Mouse (Mus musculus): ENCODE results near the gene Hsd17b1. TPM values are rescaled to one million over a fixed set of nuclear protein-coding genes. Genes with fewer than 3 reads are reported as not detected.

Gene Hsd17b1
- polyA plus RNA-seq, 1 experiment from 2014 or later: 0.26 TPM

- 93% methylated on average over 4 of the region's 4 CpGs for WGBS
Observed at GRCm38 (mm10) chr11:101045826-101046225, 32.4 kb upstream of the Hsd17b1 start.

GRCm38 (mm10) chr11:101046440-101046839, 31.8 kb upstream of the Hsd17b1 start:
- no peak overlapping the region for H3K4me3 ChIP-seq (ENCODE audit: low read length)
- peaks cover 54% of the 10 kb centered on the region for H3K36me3 ChIP-seq (ENCODE audit: control insufficient read depth, insufficient read depth, low read length)
- no peaks in the 10 kb centered on the region for H3K4me1 ChIP-seq (ENCODE audit: control insufficient read depth, insufficient read depth, low read depth, low read length)
- H3K27ac ChIP-seq (ENCODE audit: low read depth, low read length): no peak overlapping the region
- H3K9me3 ChIP-seq (ENCODE audit: control insufficient read depth, low read length): no peaks in the 10 kb centered on the region
- no peaks in the 10 kb centered on the region for H3K27me3 ChIP-seq (replicated peaks; ENCODE audit: control insufficient read depth, insufficient read depth, low read length)
- ATAC-seq: no peak
- no peak overlapping the region for H3K4me2 ChIP-seq (ENCODE audit: low read length)
- no peak overlapping the region for H3K9ac ChIP-seq (ENCODE audit: low read depth, low read length)
- WGBS: 73% methylated on average over 9 of the region's 9 CpGs

More at GRCm38 (mm10) chr11:101045826-101046225, 32.4 kb upstream of the Hsd17b1 start:
- H3K4me1 ChIP-seq (ENCODE audit: control insufficient read depth, insufficient read depth, low read depth, low read length): no peaks in the 10 kb centered on the region
- no peaks in the 10 kb centered on the region for H3K27me3 ChIP-seq (replicated peaks; ENCODE audit: control insufficient read depth, insufficient read depth, low read length)
- H3K36me3 ChIP-seq (ENCODE audit: control insufficient read depth, insufficient read depth, low read length): peaks cover 54% of the 10 kb centered on the region
- H3K9me3 ChIP-seq (ENCODE audit: control insufficient read depth, low read length): no peaks in the 10 kb centered on the region
- no peak overlapping the region for H3K4me3 ChIP-seq (ENCODE audit: low read length)
- no peak overlapping the region for H3K4me2 ChIP-seq (ENCODE audit: low read length)
- no peak for ATAC-seq
- H3K9ac ChIP-seq (ENCODE audit: low read depth, low read length): no peak overlapping the region
- H3K27ac ChIP-seq (ENCODE audit: low read depth, low read length): no peak overlapping the region

- H3K36me3 ChIP-seq (ENCODE audit: control insufficient read depth, insufficient read depth, low read length): peaks cover 52% of the 10 kb centered on the region
- 84% methylated on average over 3 of the region's 3 CpGs for WGBS
- H3K27me3 ChIP-seq (replicated peaks; ENCODE audit: control insufficient read depth, insufficient read depth, low read length): no peaks in the 10 kb centered on the region
- H3K9me3 ChIP-seq (ENCODE audit: control insufficient read depth, low read length): no peaks in the 10 kb centered on the region
- no peak overlapping the region for H3K4me2 ChIP-seq (ENCODE audit: low read length)
- no peak for ATAC-seq
- no peak overlapping the region for H3K4me3 ChIP-seq (ENCODE audit: low read length)
- no peak overlapping the region for H3K27ac ChIP-seq (ENCODE audit: low read depth, low read length)
- H3K9ac ChIP-seq (ENCODE audit: low read depth, low read length): no peak overlapping the region
- H3K4me1 ChIP-seq (ENCODE audit: control insufficient read depth, insufficient read depth, low read depth, low read length): no peaks in the 10 kb centered on the region
Observed at GRCm38 (mm10) chr11:101047502-101047901, 30.7 kb upstream of the Hsd17b1 start.

- Histone ChIP-seq H3K4me1 (ENCODE audit: control insufficient read depth, insufficient read depth, low read depth, low read length) (no peaks in the 10 kb centered on the region), H3K9ac (ENCODE audit: low read depth, low read length) (no peak overlapping the region)
- no peak for ATAC-seq
Observed at GRCm38 (mm10) chr11:101050359-101050758, 27.9 kb upstream of the Hsd17b1 start.

GRCm38 (mm10) chr11:101051051-101051493, 27.1 kb upstream of the Hsd17b1 start:
- Histone ChIP-seq H3K36me3 (ENCODE audit: control insufficient read depth, insufficient read depth, low read length) (peaks cover 46% of the 10 kb centered on the region), H3K9ac (ENCODE audit: low read depth, low read length) (no peak overlapping the region), H3K4me3 (ENCODE audit: low read length) (no peak overlapping the region), H3K27ac (ENCODE audit: low read depth, low read length) (no peak overlapping the region), H3K4me1 (ENCODE audit: control insufficient read depth, insufficient read depth, low read depth, low read length) (no peaks in the 10 kb centered on the region), H3K9me3 (ENCODE audit: control insufficient read depth, low read length) (no peaks in the 10 kb centered on the region), H3K4me2 (ENCODE audit: low read length) (no peak overlapping the region), H3K27me3 (replicated peaks; ENCODE audit: control insufficient read depth, insufficient read depth, low read length) (no peaks in the 10 kb centered on the region)
- no peak for ATAC-seq
- WGBS: 77% methylated on average over 6 of the region's 6 CpGs

More at GRCm38 (mm10) chr11:101050359-101050758, 27.9 kb upstream of the Hsd17b1 start:
- Histone ChIP-seq H3K36me3 (ENCODE audit: control insufficient read depth, insufficient read depth, low read length) (peaks cover 46% of the 10 kb centered on the region), H3K27me3 (replicated peaks; ENCODE audit: control insufficient read depth, insufficient read depth, low read length) (no peaks in the 10 kb centered on the region), H3K27ac (ENCODE audit: low read depth, low read length) (no peak overlapping the region), H3K4me3 (ENCODE audit: low read length) (no peak overlapping the region), H3K9me3 (ENCODE audit: control insufficient read depth, low read length) (no peaks in the 10 kb centered on the region), H3K4me2 (ENCODE audit: low read length) (no peak overlapping the region)
- 89% methylated on average over 9 of the region's 9 CpGs for WGBS

DNA sequence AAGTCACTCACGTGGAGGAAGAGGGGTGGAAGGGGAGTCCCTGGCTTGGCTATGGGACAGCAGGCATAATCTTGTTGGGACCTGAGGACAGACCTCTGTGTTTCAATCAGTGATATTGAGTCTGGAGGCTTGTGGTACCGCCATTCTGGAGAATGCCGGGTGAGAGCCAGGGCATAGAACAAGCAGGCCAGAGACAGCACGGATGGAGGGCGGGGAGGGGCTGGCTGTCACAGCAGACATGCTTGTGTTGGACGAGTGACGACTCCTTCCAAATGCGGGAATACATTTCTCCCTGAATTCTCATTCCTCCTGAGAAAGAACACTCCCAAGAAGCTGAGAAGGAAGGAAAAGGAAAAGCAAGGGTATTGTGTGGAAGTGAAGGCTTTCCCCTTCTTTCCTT, 26.6 kb upstream of the Hsd17b1 start:
- ATAC-seq: no peak
- no peaks in the 10 kb centered on the region for H3K4me1 ChIP-seq (ENCODE audit: control insufficient read depth, insufficient read depth, low read depth, low read length)
- H3K4me2 ChIP-seq (ENCODE audit: low read length): no peak overlapping the region
- no peaks in the 10 kb centered on the region for H3K27me3 ChIP-seq (replicated peaks; ENCODE audit: control insufficient read depth, insufficient read depth, low read length)
- WGBS: 83% methylated on average over 8 of the region's 8 CpGs
- no peak overlapping the region for H3K27ac ChIP-seq (ENCODE audit: low read depth, low read length)
- no peaks in the 10 kb centered on the region for H3K9me3 ChIP-seq (ENCODE audit: control insufficient read depth, low read length)
- no peak overlapping the region for H3K4me3 ChIP-seq (ENCODE audit: low read length)
- H3K9ac ChIP-seq (ENCODE audit: low read depth, low read length): no peak overlapping the region
- peaks cover 44% of the 10 kb centered on the region for H3K36me3 ChIP-seq (ENCODE audit: control insufficient read depth, insufficient read depth, low read length)

DNA sequence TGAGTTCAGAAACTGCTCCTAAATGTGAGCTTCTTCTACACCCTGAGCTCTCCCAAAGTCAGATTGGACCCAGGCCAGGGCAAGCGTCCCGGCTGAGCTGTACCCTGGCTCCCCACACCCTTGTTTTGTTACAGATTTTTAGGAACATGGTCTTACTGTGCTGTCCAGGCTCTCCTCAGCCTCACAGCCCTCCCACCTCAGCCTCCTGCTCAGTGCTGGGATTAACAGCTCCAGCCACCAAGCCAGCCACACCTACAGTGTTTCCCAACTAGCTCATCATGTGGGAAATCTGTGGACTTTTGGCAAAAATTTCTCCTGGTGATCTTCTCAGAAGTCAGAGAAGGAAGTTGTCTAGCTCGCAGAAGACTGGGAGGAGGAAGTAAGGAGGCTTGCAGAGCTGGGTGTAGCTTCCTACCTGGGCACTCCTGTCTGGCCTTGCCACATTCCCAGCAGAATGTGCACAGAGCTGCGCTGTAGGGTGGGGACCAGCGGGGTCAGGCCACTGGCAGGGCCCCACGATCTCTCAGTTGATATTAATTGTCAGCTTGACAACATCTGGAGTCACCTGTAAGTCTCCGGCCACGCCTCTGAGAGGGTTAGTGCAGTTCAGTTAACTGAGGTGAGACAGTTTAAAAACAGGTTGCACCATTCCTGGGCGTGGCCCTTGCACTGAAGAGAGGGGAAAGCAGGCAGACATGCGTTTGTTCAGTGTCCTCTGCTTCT, 25.3 kb upstream of the Hsd17b1 start:
- no peak overlapping the region for H3K4me2 ChIP-seq (ENCODE audit: low read length)
- no peak for ATAC-seq
- 93% methylated on average over 10 of the region's 10 CpGs for WGBS
- no peak overlapping the region for H3K27ac ChIP-seq (ENCODE audit: low read depth, low read length)
- no peak overlapping the region for H3K4me3 ChIP-seq (ENCODE audit: low read length)
- no peaks in the 10 kb centered on the region for H3K9me3 ChIP-seq (ENCODE audit: control insufficient read depth, low read length)
- no peaks in the 10 kb centered on the region for H3K27me3 ChIP-seq (replicated peaks; ENCODE audit: control insufficient read depth, insufficient read depth, low read length)
- peaks cover 49% of the 10 kb centered on the region for H3K36me3 ChIP-seq (ENCODE audit: control insufficient read depth, insufficient read depth, low read length)
- H3K4me1 ChIP-seq (ENCODE audit: control insufficient read depth, insufficient read depth, low read depth, low read length): no peaks in the 10 kb centered on the region
- no peak overlapping the region for H3K9ac ChIP-seq (ENCODE audit: low read depth, low read length)

GRCm38 (mm10) chr11:101053974-101054373, 24.2 kb upstream of the Hsd17b1 start:
- Histone ChIP-seq H3K27ac (ENCODE audit: low read depth, low read length) (no peak overlapping the region), H3K4me2 (ENCODE audit: low read length) (no peak overlapping the region), H3K4me3 (ENCODE audit: low read length) (no peak overlapping the region), H3K36me3 (ENCODE audit: control insufficient read depth, insufficient read depth, low read length) (peaks cover 49% of the 10 kb centered on the region), H3K27me3 (replicated peaks; ENCODE audit: control insufficient read depth, insufficient read depth, low read length) (no peaks in the 10 kb centered on the region), H3K9me3 (ENCODE audit: control insufficient read depth, low read length) (no peaks in the 10 kb centered on the region), H3K9ac (ENCODE audit: low read depth, low read length) (no peak overlapping the region), H3K4me1 (ENCODE audit: control insufficient read depth, insufficient read depth, low read depth, low read length) (no peaks in the 10 kb centered on the region)
- 100% methylated on average over 1 of the region's 1 CpGs for WGBS
- ATAC-seq: no peak

- H3K9me3 ChIP-seq (ENCODE audit: control insufficient read depth, low read length): no peaks in the 10 kb centered on the region
- no peak overlapping the region for H3K4me2 ChIP-seq (ENCODE audit: low read length)
- H3K9ac ChIP-seq (ENCODE audit: low read depth, low read length): no peak overlapping the region
- WGBS: 85% methylated on average over 14 of the region's 14 CpGs
- H3K4me1 ChIP-seq (ENCODE audit: control insufficient read depth, insufficient read depth, low read depth, low read length): no peaks in the 10 kb centered on the region
- H3K27me3 ChIP-seq (replicated peaks; ENCODE audit: control insufficient read depth, insufficient read depth, low read length): no peaks in the 10 kb centered on the region
- no peak overlapping the region for H3K4me3 ChIP-seq (ENCODE audit: low read length)
- H3K36me3 ChIP-seq (ENCODE audit: control insufficient read depth, insufficient read depth, low read length): peaks cover 46% of the 10 kb centered on the region
- no peak for ATAC-seq
- H3K27ac ChIP-seq (ENCODE audit: low read depth, low read length): no peak overlapping the region; the same call in 1 of the 2 replicates
Observed at GRCm38 (mm10) chr11:101055418-101055817, 22.8 kb upstream of the Hsd17b1 start.

All from hindbrain, embryonic 16.5 days (tissue).